ENCODE assay signal across 9 mouse cellular contexts in genomic region chr16:43383149-43383740, GRCm38 (mm10).
"Had no signal": no experiment of that assay in that cellular context is flagged by ENCODE, and none has a peak within 500 bp of the region (broad histone marks: within the 10 kb centered on the region; RNA-seq: fewer than 3 reads in every experiment).

No protein-coding gene starts in this region.

- H3K27me3 ChIP-seq: limb, embryonic 13.5 days; midbrain, embryonic 13.5 days; neural tube, embryonic 12.5 days had no signal

- H3K9ac ChIP-seq: limb, embryonic 13.5 days; liver, embryonic 14.5 days; midbrain, embryonic 13.5 days; neural tube, embryonic 12.5 days had no signal

- H3K4me2 ChIP-seq: limb, embryonic 13.5 days; midbrain, embryonic 13.5 days; neural tube, embryonic 12.5 days had no signal

- H3K36me3 ChIP-seq: limb, embryonic 13.5 days; midbrain, embryonic 13.5 days; neural tube, embryonic 12.5 days had no signal

- H3K4me3 ChIP-seq: limb, embryonic 13.5 days; midbrain, embryonic 13.5 days; neural tube, embryonic 12.5 days had no signal

- H3K4me1 ChIP-seq: limb, embryonic 13.5 days; neural tube, embryonic 12.5 days had no signal

- ATAC-seq: midbrain, embryonic 13.5 days had no signal

- DNase-seq: kidney, postnatal 14 days; left cerebral cortex, postnatal 4 days; lung, adult 18-20 months; right cerebral cortex, postnatal 14 days; thymus, postnatal 36 days had no signal

- H3K9me3 ChIP-seq: limb, embryonic 13.5 days; midbrain, embryonic 13.5 days; neural tube, embryonic 12.5 days had no signal

- H3K27ac ChIP-seq: limb, embryonic 13.5 days; liver, embryonic 14.5 days; midbrain, embryonic 13.5 days; neural tube, embryonic 12.5 days had no signal
